Mouse (Mus musculus) heart, embryonic 14.5 days (tissue): ENCODE results near the gene Spef2. TPM values are rescaled to one million over a fixed set of nuclear protein-coding genes. Genes with fewer than 3 reads are reported as not detected.
"Not testable (repeated sequence)": the region's sequence is repeated elsewhere in the genome, so short reads cannot be mapped to it uniquely, and the experiment has no call there.

Source experiments
- ATAC-seq: fragments of 200-750 bp; cut with Nextera tagmentation; 2 replicates; pipeline ENCODE4 v1.8.0; 2017; ENCODE audit warnings: low read depth, moderate TSS enrichment; ENCODE audit not compliant: insufficient number of reproducible peaks, insufficient read depth, low FRiP score
- H3K27ac ChIP-seq, 2 experiments: fragments of 200-500 bp in 1 of 2; fragments of 300-500 bp in 1 of 2; sonication (generic) in 1 of 2; replicated peaks in 1 of 2; 2 replicates each; pipeline ENCODE4 v1.5.1; 2012 to 2014; ENCODE audit warnings: low read depth in 2 of 2, low read length in 2 of 2, control low read depth in 1 of 2, mild to moderate bottlenecking in 1 of 2, mixed read lengths in 1 of 2; ENCODE audit not compliant: control insufficient read depth in 1 of 2, insufficient read depth in 1 of 2
- H3K27me3 ChIP-seq: fragments of 300-500 bp; sonication (generic); 2 replicates; pipeline ENCODE4 v1.6.1; 2014; ENCODE audit warnings: mild to moderate bottlenecking, low read length, control low read depth; ENCODE audit not compliant: control insufficient read depth, insufficient read depth
- H3K36me3 ChIP-seq: fragments of 300-500 bp; sonication (generic); 2 replicates; pipeline ENCODE4 v1.6.1; 2014; ENCODE audit warnings: mild to moderate bottlenecking, control low read depth, low read length, mixed read lengths; ENCODE audit not compliant: control insufficient read depth, insufficient read depth
- H3K4me1 ChIP-seq, 2 experiments: fragments of 200-500 bp in 1 of 2; fragments of 300-500 bp in 1 of 2; sonication (generic) in 1 of 2; 2 replicates each; pipeline ENCODE4 v1.6.1; 2012 to 2014; ENCODE audit warnings: low read length in 2 of 2, control low read depth in 1 of 2, mixed read lengths in 1 of 2; ENCODE audit not compliant: control insufficient read depth in 2 of 2, insufficient read depth in 2 of 2
- H3K4me2 ChIP-seq: fragments of 300-500 bp; sonication (generic); 2 replicates; pipeline ENCODE4 v1.6.1; 2014; ENCODE audit warnings: mild to moderate bottlenecking, low read length
- H3K4me3 ChIP-seq, 2 experiments: fragments of 200-500 bp in 1 of 2; fragments of 300-500 bp in 1 of 2; sonication (generic) in 1 of 2; 2 replicates each; pipeline ENCODE4 v1.5.1; 2012 to 2014; ENCODE audit warnings: low read length in 2 of 2, mild to moderate bottlenecking in 2 of 2, control low read depth in 1 of 2, low read depth in 1 of 2, moderate library complexity in 1 of 2; ENCODE audit not compliant: control insufficient read depth in 1 of 2, insufficient read depth in 1 of 2
- H3K9ac ChIP-seq: fragments of 300-500 bp; sonication (generic); 2 replicates; pipeline ENCODE4 v1.6.1; 2014; ENCODE audit warnings: mild to moderate bottlenecking, low read length
- H3K9me3 ChIP-seq: fragments of 300-500 bp; sonication (generic); 2 replicates; pipeline ENCODE4 v1.6.1; 2016; ENCODE audit warnings: low read length, control low read depth; ENCODE audit not compliant: control insufficient read depth
- WGBS: fragments of 180-500 bp; shearing (Covaris S2); extraction: QIAGEN DNeasy Blood & Tissue Kit; methylation state at CpG from one replicate; pipeline ENCODE4 v1.1.7; 2014; 5-methylcytosine and 5-hydroxymethylcytosine counted together
- polyA plus RNA-seq: library from polyadenylated mRNA; unstranded; fragments of >200 nt; fragmentation: Nextera tagmentation; extraction: Ambion mirVana; gene quantifications from 2 replicates; pipeline ENCODE4 v1.2.1, GENCODE M21; 2014

The Spef2 gene
- 0.19 and 0.46 TPM in 2 replicates for polyA plus RNA-seq

- no peaks in the 10 kb centered on the region for H3K27me3 ChIP-seq
- no peak within 1 kb of the TSS for H3K27ac ChIP-seq
- peak within 1 kb of the TSS; percentile 60 for H3K4me2 ChIP-seq
- H3K9me3 ChIP-seq = no peaks in the 10 kb centered on the region
- peak; percentile 72; the same call in 1 of the 2 replicates for ATAC-seq
- H3K36me3 ChIP-seq = no peaks in the 10 kb centered on the region
- WGBS = 23% methylated on average over 16 of the region's 16 CpGs
- H3K4me1 ChIP-seq = peaks cover 0 to 3% of the 10 kb centered on the region in 2 experiments; a peak in 1 of 4 replicates
- no peak within 1 kb of the TSS for H3K9ac ChIP-seq
- H3K4me3 ChIP-seq = peak within 1 kb of the TSS; percentile 16 to 48; a peak in 3 of 4 replicates
These were observed at the start of gene Spef2 for GRCm38 (mm10) chr15:9748359-9749102. Gene Spef2, minus strand, starts transcription at chr15:9748868.

GRCm38 (mm10) chr15:9794131-9794530, 45.5 kb upstream of the Spef2 start:
- H3K4me3 ChIP-seq = no peak overlapping the region
- no peaks in the 10 kb centered on the region for H3K36me3 ChIP-seq
- no peaks in the 10 kb centered on the region for H3K27me3 ChIP-seq
- no peaks in the 10 kb centered on the region for H3K4me1 ChIP-seq
- H3K4me2 ChIP-seq = no peak overlapping the region
- no peak overlapping the region for H3K9ac ChIP-seq
- 81% methylated on average over 3 of the region's 3 CpGs for WGBS
- ATAC-seq = no peak
- H3K9me3 ChIP-seq = no peaks in the 10 kb centered on the region
- no peak overlapping the region for H3K27ac ChIP-seq

- Histone ChIP-seq H3K36me3 (no peaks in the 10 kb centered on the region), H3K9ac (no peak overlapping the region), H3K4me1 (no peaks in the 10 kb centered on the region), H3K4me2 (no peak overlapping the region), H3K27ac (no peak overlapping the region), H3K9me3 (no peaks in the 10 kb centered on the region), H3K27me3 (no peaks in the 10 kb centered on the region), H3K4me3 (no peak overlapping the region)
- ATAC-seq = no peak
- 50% methylated on average over 3 of the region's 3 CpGs for WGBS
These were observed 39.8 kb upstream of the Spef2 start for GRCm38 (mm10) chr15:9788245-9789030.

- not testable (repeated sequence) for H3K36me3 ChIP-seq, H3K4me1 ChIP-seq, H3K27ac ChIP-seq, H3K4me2 ChIP-seq, H3K27me3 ChIP-seq, ATAC-seq, H3K9me3 ChIP-seq, H3K9ac ChIP-seq, H3K4me3 ChIP-seq
- WGBS = 84% methylated on average over 6 of the region's 6 CpGs
These were observed 25.8 kb upstream of the Spef2 start for GRCm38 (mm10) chr15:9774222-9775142.

DNA sequence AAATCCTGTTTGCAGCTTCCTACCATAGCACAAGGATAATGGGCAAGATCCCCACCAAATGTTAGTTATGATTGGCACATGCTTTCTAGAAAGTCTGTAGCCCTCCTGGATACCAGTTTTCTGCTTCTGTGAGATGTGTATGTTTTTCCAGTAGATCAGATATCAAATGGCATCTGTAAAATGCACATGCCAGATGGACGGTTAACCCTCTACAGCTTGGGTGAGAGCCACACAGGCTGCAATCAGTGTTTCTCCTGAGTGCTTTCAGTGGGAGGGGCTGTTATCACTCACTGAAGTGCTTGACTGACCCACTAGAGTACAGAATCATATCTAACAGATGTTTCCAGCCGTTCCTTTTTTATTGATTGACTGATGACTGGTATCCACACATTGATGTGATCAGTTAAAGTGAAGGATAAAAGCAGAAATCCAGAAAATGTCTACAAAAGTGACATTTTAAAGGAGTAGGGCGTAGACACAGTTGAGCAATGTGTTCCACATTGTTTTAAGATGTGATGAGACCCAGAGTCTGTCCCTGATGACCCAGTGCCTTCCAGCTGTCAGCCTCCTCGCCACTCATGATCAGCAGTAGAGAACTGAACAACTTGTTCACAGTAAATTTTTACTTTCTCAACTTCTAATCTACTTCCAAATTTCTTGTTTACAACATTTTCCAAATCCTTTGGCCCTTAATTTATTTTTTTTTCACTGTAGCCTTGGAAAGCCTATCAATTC, 19.7 kb upstream of the Spef2 start:
- Histone ChIP-seq H3K9me3 (no peaks in the 10 kb centered on the region), H3K4me3 (no peak overlapping the region), H3K36me3 (no peaks in the 10 kb centered on the region), H3K4me1 (no peaks in the 10 kb centered on the region), H3K4me2 (no peak overlapping the region), H3K9ac (no peak overlapping the region), H3K27ac (no peak overlapping the region), H3K27me3 (no peaks in the 10 kb centered on the region)
- 40% methylated on average over 4 of the region's 4 CpGs for WGBS
- no peak for ATAC-seq

DNA sequence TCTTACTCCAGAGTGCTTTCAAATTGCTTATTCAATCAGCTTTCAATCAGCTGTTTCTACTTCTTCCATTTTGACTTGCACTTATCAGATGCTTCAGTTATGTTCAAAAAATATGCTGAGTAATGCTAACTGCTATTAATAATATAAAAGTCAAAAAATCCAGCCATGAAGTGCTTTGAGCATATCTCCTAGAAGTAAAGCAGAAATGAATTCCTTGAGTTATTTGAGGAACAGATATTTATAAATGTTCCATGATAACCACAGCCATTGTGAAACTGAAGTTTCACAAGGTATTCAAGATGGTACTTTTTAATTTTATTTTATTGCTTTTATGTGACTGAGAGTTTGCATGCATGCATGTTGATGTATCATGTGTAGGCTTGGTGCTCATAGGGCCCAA, 18.4 kb upstream of the Spef2 start:
- ATAC-seq = no peak
- Histone ChIP-seq H3K4me1 (no peaks in the 10 kb centered on the region), H3K4me2 (no peak overlapping the region), H3K9ac (no peak overlapping the region), H3K36me3 (no peaks in the 10 kb centered on the region), H3K9me3 (no peaks in the 10 kb centered on the region), H3K27me3 (no peaks in the 10 kb centered on the region), H3K4me3 (no peak overlapping the region), H3K27ac (no peak overlapping the region)

DNA sequence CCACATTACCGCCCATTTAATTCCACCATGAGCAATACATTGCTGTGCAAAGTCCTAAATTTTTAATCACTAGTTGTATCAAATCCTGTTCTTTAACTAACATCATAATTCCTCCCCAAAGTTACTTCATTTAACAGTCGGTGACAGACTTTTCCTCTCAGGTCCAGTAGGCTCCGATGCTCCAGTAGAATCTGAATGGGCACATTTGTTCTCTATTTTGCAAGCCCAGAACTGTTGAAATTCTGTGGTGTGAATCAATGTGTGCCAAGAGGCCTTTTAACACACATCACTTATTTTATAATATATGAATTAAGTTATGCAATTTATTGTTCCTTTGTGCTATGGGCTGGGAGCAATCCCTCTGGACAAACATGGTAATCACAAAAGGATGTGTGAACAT, 2.3 kb upstream of the Spef2 start:
- 77% methylated on average over 3 of the region's 3 CpGs for WGBS
- H3K27me3 ChIP-seq = no peaks in the 10 kb centered on the region
- no peak for ATAC-seq
- no peaks in the 10 kb centered on the region for H3K9me3 ChIP-seq
- H3K27ac ChIP-seq = no peak overlapping the region
- no peak overlapping the region for H3K9ac ChIP-seq
- H3K4me2 ChIP-seq = no peak overlapping the region
- no peaks in the 10 kb centered on the region for H3K36me3 ChIP-seq
- peaks cover 0 to 3% of the 10 kb centered on the region in 2 experiments; a peak in 1 of 4 replicates for H3K4me1 ChIP-seq
- no peak overlapping the region for H3K4me3 ChIP-seq
